Mouse (Mus musculus): ENCODE results near the gene Nup62cl. TPM values are rescaled to one million over a fixed set of nuclear protein-coding genes. Genes with fewer than 3 reads are reported as not detected.

The Nup62cl gene
- polyA plus RNA-seq, 1 experiment from 2014 or later, result 4.4 TPM

Other genes starting within 250 kb of the Nup62cl start
- gene Morc4, start 191.0 kb downstream of the Nup62cl start, polyA plus RNA-seq (2014; fragmentation: Nextera tagmentation; extraction: Ambion mirVana), result 7.5 and 9.4 TPM in 2 replicates
- gene Rbm41, start 64.1 kb downstream of the Nup62cl start, polyA plus RNA-seq (2014; fragmentation: Nextera tagmentation; extraction: Ambion mirVana), result 10.0 and 12.1 TPM in 2 replicates
- not detected in 2 replicates for gene Pih1h3b, start 167 bp upstream of the Nup62cl start, polyA plus RNA-seq (2014; fragmentation: Nextera tagmentation; extraction: Ambion mirVana)

Data from hindbrain, embryonic 11.5 days (tissue).